Mouse (Mus musculus) stomach, postnatal 0 days (tissue): Measurements from ENCODE around the gene Ssna1. TPM values are rescaled to one million over a fixed set of nuclear protein-coding genes. Genes with fewer than 3 reads are reported as not detected.
A peak's percentile ranks its signal among the peaks of the same experiment; 100 is the strongest.

Experiments used
- ATAC-seq: fragments of 200-750 bp; cut with Nextera tagmentation; 2 replicates; pipeline ENCODE4 v1.8.0; 2017; ENCODE audit not compliant: low FRiP score, low TSS enrichment
- DNase-seq: peaks from one replicate; pipeline ENCODE4 v3.0.0-alpha.2; 2016; ENCODE audit warnings: low spot score
- H3K27ac ChIP-seq: fragments of 300-500 bp; sonication (generic); replicated peaks from 2 replicates; pipeline ENCODE4 v1.5.1; 2014; ENCODE audit warnings: mild to moderate bottlenecking, control low read depth
- H3K27me3 ChIP-seq: fragments of 300-500 bp; sonication (generic); 2 replicates; pipeline ENCODE4 v1.6.1; 2014; ENCODE audit warnings: low read length; ENCODE audit not compliant: control insufficient read depth, insufficient read depth
- H3K36me3 ChIP-seq: fragments of 300-500 bp; sonication (generic); 2 replicates; pipeline ENCODE4 v1.6.1; 2014; ENCODE audit warnings: low read length, mixed read lengths; ENCODE audit not compliant: control insufficient read depth, insufficient read depth
- H3K4me1 ChIP-seq: fragments of 300-500 bp; sonication (generic); replicated peaks from 2 replicates; pipeline ENCODE4 v1.6.1; 2014; ENCODE audit warnings: antibody characterized with exemption; ENCODE audit not compliant: control insufficient read depth, insufficient read depth
- H3K4me2 ChIP-seq: fragments of 300-500 bp; sonication (generic); replicated peaks from 2 replicates; pipeline ENCODE4 v1.6.1; 2014; ENCODE audit warnings: low read depth, mild to moderate bottlenecking, control low read depth, moderate library complexity
- H3K4me3 ChIP-seq: fragments of 300-500 bp; sonication (generic); 2 replicates; pipeline ENCODE4 v1.5.1; 2014; ENCODE audit warnings: low read depth, low read length, control low read depth
- H3K9ac ChIP-seq: fragments of 300-500 bp; sonication (generic); 2 replicates; pipeline ENCODE4 v1.6.1; 2014; ENCODE audit warnings: mild to moderate bottlenecking, low read length, control low read depth, mixed read lengths
- H3K9me3 ChIP-seq: fragments of 300-500 bp; sonication (generic); 2 replicates; pipeline ENCODE4 v1.6.1; 2016; ENCODE audit warnings: low read length; ENCODE audit not compliant: control insufficient read depth
- CTCF ChIP-seq: IDR thresholded peaks from 2 replicates; pipeline ENCODE4 v1.5.1; 2016; ENCODE audit warnings: antibody characterized with exemption, low read depth, mild to moderate bottlenecking, moderate library complexity
- EP300 ChIP-seq: optimal IDR thresholded peaks from 2 replicates; pipeline ENCODE3; 2016; ENCODE audit warnings: antibody characterized with exemption
- WGBS: fragments of 180-500 bp; shearing (Covaris S2); extraction: QIAGEN DNeasy Blood & Tissue Kit; methylation state at CpG from one replicate; pipeline ENCODE4 v1.1.7; 2014; 5-methylcytosine and 5-hydroxymethylcytosine counted together
- polyA plus RNA-seq: library from polyadenylated mRNA; unstranded; fragments of >200 nt; fragmentation: Nextera tagmentation; extraction: Ambion mirVana; gene quantifications from 2 replicates; pipeline ENCODE4 v1.2.1, GENCODE M21; 2015

Gene Ssna1
- polyA plus RNA-seq, 1 experiment from 2014 or later, result 162 TPM

DNA sequence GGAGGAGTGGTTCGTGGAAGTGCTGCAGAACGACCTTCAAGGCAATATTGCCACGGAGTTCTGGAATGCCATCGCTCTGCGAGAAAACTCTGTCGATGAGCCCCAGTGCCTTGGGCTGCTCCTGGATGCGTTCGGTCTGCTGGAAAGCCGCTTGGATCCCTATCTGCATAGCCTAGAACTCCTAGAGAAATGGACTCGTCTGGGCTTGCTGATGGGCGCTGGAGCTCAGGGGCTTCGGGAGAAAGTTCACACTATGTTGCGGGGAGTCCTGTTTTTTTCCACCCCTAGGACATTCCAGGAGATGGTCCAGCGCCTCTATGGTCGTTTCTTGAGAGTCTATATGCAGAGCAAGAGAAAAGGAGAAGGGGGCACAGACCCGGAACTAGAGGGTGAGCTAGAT, 772 bp upstream of the Ssna1 start:
- 27% methylated on average over 16 of the region's 16 CpGs for WGBS
- Histone ChIP-seq H3K27me3 (no peaks in the 10 kb centered on the region), H3K4me2 (peak overlapping the region; percentile 95), H3K4me3 (peak overlapping the region; percentile 74), H3K27ac (peak overlapping the region; percentile 84), H3K36me3 (peaks cover 23% of the 10 kb centered on the region), H3K4me1 (peaks cover 9% of the 10 kb centered on the region; the same call in 1 of the 2 replicates), H3K9me3 (no peaks in the 10 kb centered on the region), H3K9ac (peak overlapping the region; percentile 87)
- TF ChIP-seq CTCF (no peak), EP300 (no peak)
- no peak for ATAC-seq
- DNase-seq, result no peak

DNA sequence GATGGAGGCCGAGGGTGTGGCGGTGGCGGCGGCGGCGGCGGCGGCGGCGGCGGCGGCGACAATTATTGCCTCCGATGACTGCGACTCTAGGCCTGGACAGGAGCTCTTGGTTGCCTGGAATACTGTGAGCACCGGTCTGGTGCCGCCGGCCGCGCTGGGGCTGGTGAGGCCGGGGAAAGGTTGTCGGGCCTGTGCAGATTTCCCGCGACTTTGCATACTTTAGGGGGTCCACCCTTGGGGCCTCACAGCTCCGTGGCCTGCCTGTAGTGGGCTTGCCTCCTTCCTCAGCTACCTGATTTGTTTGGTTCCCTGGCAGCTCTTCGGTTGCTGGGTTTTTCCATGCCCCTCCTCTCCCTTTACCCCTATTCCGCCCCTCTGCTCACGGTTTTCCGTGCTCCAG, 277 bp upstream of the Ssna1 start:
- peak overlapping the region; percentile 87 for H3K9ac ChIP-seq
- DNase-seq, result no peak
- TF ChIP-seq CTCF (no peak), EP300 (no peak)
- H3K27ac ChIP-seq, result peak overlapping the region; percentile 84
- under 1% methylated on average over 29 of the region's 29 CpGs for WGBS
- peak overlapping the region; percentile 95 for H3K4me2 ChIP-seq
- H3K4me3 ChIP-seq, result peak overlapping the region; percentile 74
- H3K9me3 ChIP-seq, result no peaks in the 10 kb centered on the region
- ATAC-seq, result peak; percentile 38
- H3K36me3 ChIP-seq, result peaks cover 18% of the 10 kb centered on the region
- no peaks in the 10 kb centered on the region for H3K27me3 ChIP-seq
- H3K4me1 ChIP-seq, result peaks cover 9% of the 10 kb centered on the region

DNA sequence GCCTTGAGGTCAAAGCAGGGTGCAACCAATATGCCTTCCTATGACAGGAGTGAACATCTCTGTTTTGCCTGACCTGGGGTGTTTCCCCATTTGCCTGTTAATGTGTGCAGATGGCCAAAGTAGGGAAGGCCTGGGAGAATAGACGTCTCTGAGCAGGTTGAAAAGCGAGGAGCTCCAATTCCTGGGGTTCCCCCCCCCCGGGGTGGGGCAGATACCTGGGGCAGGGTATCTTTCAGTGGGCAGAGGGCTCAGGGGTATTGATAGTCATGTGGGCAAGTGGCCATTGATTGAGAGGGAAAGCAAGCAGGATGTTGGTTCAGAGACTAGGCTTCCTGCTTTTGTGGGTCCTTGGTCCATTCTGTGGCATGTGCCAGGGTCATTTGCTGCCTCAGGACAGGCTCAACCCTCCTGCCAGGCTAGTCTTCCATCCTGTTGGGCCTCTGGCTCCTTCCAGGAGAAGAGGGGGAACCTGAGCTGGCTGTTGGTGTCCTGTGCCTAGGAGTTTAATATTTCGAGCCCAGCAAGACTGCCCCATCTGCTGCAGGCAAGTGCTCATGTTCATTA, 4.4 kb downstream of the Ssna1 start:
- no peak for TF ChIP-seq CTCF
- no peak for TF ChIP-seq EP300
- Histone ChIP-seq H3K27ac (peak overlapping the region; percentile 92), H3K36me3 (no peaks in the 10 kb centered on the region; the same call in 1 of the 2 replicates), H3K9ac (peak overlapping the region; percentile 13), H3K27me3 (no peaks in the 10 kb centered on the region), H3K9me3 (no peaks in the 10 kb centered on the region), H3K4me2 (peak overlapping the region; percentile 98; the same call in 1 of the 2 replicates), H3K4me3 (no peak overlapping the region), H3K4me1 (peaks cover 11% of the 10 kb centered on the region)
- 77% methylated on average over 4 of the region's 4 CpGs for WGBS
- ATAC-seq (no peak), DNase-seq (no peak)

DNA sequence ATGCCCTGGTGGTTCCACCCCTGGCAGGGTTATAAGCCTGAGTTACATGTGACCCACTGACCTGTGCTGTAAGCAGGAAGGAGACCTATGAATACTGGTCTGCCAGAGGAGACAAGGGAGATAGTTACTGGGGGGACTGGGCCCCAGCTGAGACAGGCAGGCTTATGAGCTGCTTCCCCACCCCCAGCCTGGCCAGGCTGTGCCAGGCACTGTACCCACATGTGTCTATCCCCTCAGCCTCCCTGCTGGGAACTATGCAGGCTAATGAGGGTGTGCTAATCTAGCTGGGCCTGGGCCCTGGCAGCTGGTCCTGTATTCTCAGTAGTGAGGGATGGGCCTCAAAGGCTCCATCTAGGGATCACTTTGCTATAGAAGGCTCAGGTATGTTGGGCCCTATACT, 5.0 kb downstream of the Ssna1 start:
- no peak for TF ChIP-seq EP300
- no peak for TF ChIP-seq CTCF
- H3K4me2 ChIP-seq, result peak overlapping the region; percentile 98
- peak overlapping the region; percentile 23; the same call in 1 of the 2 replicates for H3K4me3 ChIP-seq
- no peaks in the 10 kb centered on the region for H3K27me3 ChIP-seq
- peaks cover 11% of the 10 kb centered on the region for H3K4me1 ChIP-seq
- H3K9ac ChIP-seq, result peak overlapping the region; percentile 13; the same call in 1 of the 2 replicates
- no peaks in the 10 kb centered on the region; the same call in 1 of the 2 replicates for H3K36me3 ChIP-seq
- DNase-seq, result no peak
- peak overlapping the region; percentile 92 for H3K27ac ChIP-seq
- H3K9me3 ChIP-seq, result no peaks in the 10 kb centered on the region
- no peak for ATAC-seq

DNA sequence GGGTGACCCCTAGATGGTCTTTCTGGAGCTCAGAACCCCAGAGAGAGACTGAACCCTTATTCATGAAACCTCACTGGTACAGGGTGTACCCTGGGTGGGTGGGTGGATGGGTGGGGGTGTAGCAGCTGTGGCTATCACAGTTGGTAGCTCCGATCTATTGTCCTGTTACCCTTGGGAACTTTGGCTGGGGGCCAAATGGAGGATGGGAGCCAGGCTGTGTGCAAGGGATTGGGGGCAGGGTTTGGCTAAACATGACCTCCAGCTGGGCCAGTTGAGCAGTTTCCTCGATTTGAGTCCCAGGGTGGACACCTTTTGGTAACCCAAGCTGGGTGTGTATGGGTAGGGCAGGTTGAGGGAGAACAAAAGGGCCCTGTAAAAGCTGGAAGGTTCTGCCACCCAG, 5.5 kb downstream of the Ssna1 start:
- no peaks in the 10 kb centered on the region for H3K9me3 ChIP-seq
- peaks cover 11% of the 10 kb centered on the region for H3K4me1 ChIP-seq
- no peaks in the 10 kb centered on the region for H3K27me3 ChIP-seq
- H3K4me3 ChIP-seq, result peak overlapping the region; percentile 23
- peak overlapping the region; percentile 92 for H3K27ac ChIP-seq
- DNase-seq (peak; percentile 83), ATAC-seq (peak; percentile 25)
- no peak for TF ChIP-seq EP300
- TF ChIP-seq CTCF, result no peak
- peak overlapping the region; percentile 98 for H3K4me2 ChIP-seq
- peak overlapping the region; percentile 83; the same call in 1 of the 2 replicates for H3K9ac ChIP-seq
- WGBS, result 16% methylated on average over 2 of the region's 2 CpGs
- H3K36me3 ChIP-seq, result no peaks in the 10 kb centered on the region; the same call in 1 of the 2 replicates

DNA sequence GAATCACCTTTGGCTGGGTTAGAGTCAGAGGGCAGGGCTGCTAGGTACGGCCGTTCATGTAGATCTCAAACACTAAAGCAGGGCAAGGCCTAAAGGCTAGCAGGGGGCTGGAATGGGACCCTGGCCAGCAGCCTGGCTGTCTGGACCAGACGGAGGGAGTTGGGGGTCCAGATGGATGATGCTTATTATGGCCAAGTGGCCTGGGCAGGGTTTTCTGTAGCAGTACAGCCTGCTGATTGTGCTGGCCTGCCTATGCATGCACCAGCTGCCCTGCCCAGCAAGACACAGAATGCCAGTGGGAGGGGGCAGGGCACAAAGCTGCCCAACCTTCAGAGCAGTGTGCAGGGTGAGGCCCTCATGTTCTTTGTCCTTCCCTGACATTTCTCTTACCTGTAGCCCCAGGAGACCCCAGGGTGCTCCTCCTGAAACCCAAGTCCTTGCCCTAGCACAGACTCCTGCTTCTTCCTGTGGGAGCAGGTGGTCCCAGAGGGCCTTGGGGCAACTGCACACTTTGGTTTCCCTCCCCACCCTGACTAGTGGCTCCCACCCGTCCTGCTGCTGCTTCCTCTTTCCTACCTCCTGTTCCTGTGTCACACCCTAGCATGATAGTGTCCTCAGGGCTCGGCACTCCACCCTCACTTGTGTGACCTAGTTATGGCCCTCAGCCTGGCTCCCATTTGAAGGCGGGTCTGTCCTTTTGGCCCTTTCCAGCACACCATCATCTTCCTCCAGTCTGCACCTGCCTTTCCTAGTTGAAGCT, 6.2 kb downstream of the Ssna1 start:
- ATAC-seq (peak; percentile 58), DNase-seq (peak; percentile 81)
- no peaks in the 10 kb centered on the region for H3K9me3 ChIP-seq
- TF ChIP-seq EP300, result no peak
- no peak for TF ChIP-seq CTCF
- peak overlapping the region; percentile 23 for H3K4me3 ChIP-seq
- H3K4me1 ChIP-seq, result peaks cover 6% of the 10 kb centered on the region
- H3K9ac ChIP-seq, result peak overlapping the region; percentile 83
- 45% methylated on average over 6 of the region's 6 CpGs for WGBS
- peak overlapping the region; percentile 98 for H3K4me2 ChIP-seq
- H3K27me3 ChIP-seq, result no peaks in the 10 kb centered on the region
- no peaks in the 10 kb centered on the region; the same call in 1 of the 2 replicates for H3K36me3 ChIP-seq
- peak overlapping the region; percentile 92 for H3K27ac ChIP-seq
